Mouse (Mus musculus) spleen, adult 2 months (tissue): ENCODE data around the gene Lrrk1. TPM values are rescaled to one million over a fixed set of nuclear protein-coding genes. Genes with fewer than 3 reads are reported as not detected.

ENCODE experiments used
- DNase-seq, 2 experiments: peaks; one replicate each; pipeline versions ENCODE4 v3.0.0 to v3.0.0-alpha.2; 2012 to 2021; ENCODE audit warnings: low spot score in 2 of 2, low read depth in 1 of 2
- H3K27ac ChIP-seq: fragments of 200-500 bp; 2 replicates; pipeline ENCODE4 v1.5.1; 2012; ENCODE audit warnings: low read length, inconsistent platforms; ENCODE audit not compliant: insufficient read depth
- H3K27me3 ChIP-seq: fragments of 200-500 bp; 2 replicates; pipeline ENCODE4 v1.6.1; 2012; ENCODE audit warnings: mild to moderate bottlenecking, moderate library complexity, low read length, inconsistent platforms; ENCODE audit not compliant: control insufficient read depth, insufficient read depth
- H3K36me3 ChIP-seq: fragments of 200-500 bp; 2 replicates; pipeline ENCODE4 v1.6.1; 2012; ENCODE audit warnings: mild to moderate bottlenecking, low read length, inconsistent platforms; ENCODE audit not compliant: control insufficient read depth, insufficient read depth
- H3K4me1 ChIP-seq: fragments of 200-500 bp; 2 replicates; pipeline ENCODE4 v1.6.1; 2011; ENCODE audit warnings: inconsistent platforms; ENCODE audit not compliant: control insufficient read depth, insufficient read depth, insufficient read length
- H3K4me3 ChIP-seq: fragments of 200-500 bp; 2 replicates; pipeline ENCODE4 v1.5.1; 2011; ENCODE audit warnings: mild to moderate bottlenecking, inconsistent platforms; ENCODE audit not compliant: insufficient read depth, insufficient read length; ENCODE audit errors: extremely low read depth
- CTCF ChIP-seq: fragments of 200-500 bp; IDR thresholded peaks from 2 replicates; pipeline ENCODE4 v1.5.1; 2011; ENCODE audit warnings: mild to moderate bottlenecking, inconsistent platforms; ENCODE audit not compliant: insufficient read depth, insufficient read length, insufficient replicate concordance; ENCODE audit errors: extremely low read depth
- POLR2A ChIP-seq: fragments of 200-500 bp; IDR thresholded peaks from 2 replicates; pipeline ENCODE4 v1.6.1; 2011; ENCODE audit warnings: low read depth, low read length, inconsistent platforms
- WGBS: fragments of 180-500 bp; shearing (Covaris S2); methylation state at CpG from one replicate; pipeline ENCODE4 v1.1.7; 2018; 5-methylcytosine and 5-hydroxymethylcytosine counted together
- polyA plus RNA-seq: library from polyadenylated mRNA; depleted of rRNA; stranded (reverse); fragments of >200 nt; gene quantifications from 2 replicates; pipeline ENCODE4 v1.2.3, GENCODE M21; 2012

Gene Lrrk1
- polyA plus RNA-seq, 1 experiment: 45.8 TPM

DNA sequence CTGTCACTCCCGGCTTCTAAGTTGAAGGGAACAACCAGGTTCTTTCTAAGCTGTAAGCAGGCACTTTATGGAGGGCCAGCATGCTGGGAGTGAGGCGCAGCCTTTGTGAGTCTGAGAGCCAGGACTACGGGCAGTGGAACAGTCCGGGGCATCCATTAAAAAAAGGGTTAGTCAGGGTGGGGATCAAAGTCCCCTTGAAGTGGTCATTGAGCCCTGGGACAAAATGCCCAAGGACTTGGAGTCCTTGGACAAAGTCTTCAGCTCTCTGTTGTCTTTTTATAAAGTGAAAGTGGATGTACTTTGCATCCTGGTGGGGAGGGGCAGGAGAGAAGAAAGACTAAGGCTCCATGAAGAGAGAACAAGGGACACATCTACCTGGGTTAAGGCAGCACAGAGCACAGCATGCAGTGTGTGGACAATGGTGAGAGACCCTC, 168.3 kb downstream of the Lrrk1 start:
- Histone ChIP-seq H3K4me3 (no peak overlapping the region), H3K27me3 (no peaks in the 10 kb centered on the region), H3K27ac (no peak overlapping the region), H3K4me1 (peaks cover 32% of the 10 kb centered on the region; the same call in 1 of the 2 replicates), H3K36me3 (no peaks in the 10 kb centered on the region)
- no peak for DNase-seq
- TF ChIP-seq POLR2A (no peak), CTCF (no peak)
- WGBS: 90% methylated on average over 4 of the region's 4 CpGs

DNA sequence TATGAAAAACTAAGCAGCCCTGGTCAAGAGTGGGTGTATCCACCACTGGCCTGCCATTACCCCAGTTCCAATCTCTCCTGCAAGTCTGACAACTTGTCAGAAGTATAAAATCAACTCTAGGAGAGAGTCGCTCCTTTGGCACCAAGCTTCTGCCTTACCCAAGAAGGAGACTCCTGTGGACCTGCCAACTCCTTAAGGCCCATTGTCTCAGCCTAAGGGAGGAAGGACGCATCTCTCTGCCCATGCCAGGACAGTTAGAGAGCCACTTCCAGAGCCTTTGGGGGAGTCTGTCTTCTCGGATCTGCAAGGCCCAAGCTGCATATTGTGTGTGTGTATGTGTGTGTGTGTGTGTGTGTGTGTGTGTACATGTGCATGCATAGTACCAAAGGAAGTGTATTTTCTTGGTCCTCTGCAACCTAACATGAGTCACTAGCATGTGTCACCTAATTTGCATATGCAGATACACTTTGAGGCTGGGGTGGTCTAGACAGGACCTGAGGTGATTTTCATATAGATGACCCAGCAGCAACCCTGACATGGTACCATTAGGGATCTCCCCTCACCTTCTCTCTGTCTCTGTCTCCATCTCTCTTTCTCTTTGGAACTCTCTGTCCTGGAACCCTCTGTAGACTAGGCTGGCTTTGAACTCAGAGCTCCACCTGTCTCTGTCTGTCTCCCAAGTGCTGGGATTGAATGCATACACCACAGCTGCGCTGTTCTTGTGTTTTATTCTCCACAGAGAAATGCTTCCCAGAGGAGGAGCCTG, 168.9 kb downstream of the Lrrk1 start:
- peaks cover 32% of the 10 kb centered on the region; the same call in 1 of the 2 replicates for H3K4me1 ChIP-seq
- no peak overlapping the region for H3K4me3 ChIP-seq
- WGBS: 78% methylated on average over 4 of the region's 4 CpGs
- H3K27ac ChIP-seq: no peak overlapping the region
- no peak for DNase-seq
- H3K27me3 ChIP-seq: no peaks in the 10 kb centered on the region
- no peak for TF ChIP-seq POLR2A
- no peak for TF ChIP-seq CTCF
- no peaks in the 10 kb centered on the region for H3K36me3 ChIP-seq

- Histone ChIP-seq H3K36me3 (no peaks in the 10 kb centered on the region), H3K27ac (no peak overlapping the region), H3K4me1 (peaks cover 32% of the 10 kb centered on the region; the same call in 1 of the 2 replicates), H3K27me3 (no peaks in the 10 kb centered on the region), H3K4me3 (no peak overlapping the region)
- DNase-seq: no peak
- 27% methylated on average over 9 of the region's 9 CpGs for WGBS
- TF ChIP-seq CTCF (no peak), POLR2A (no peak)
These were observed 169.7 kb downstream of the Lrrk1 start for GRCm38 (mm10) chr7:66218193-66219014.

- H3K27ac ChIP-seq: no peak overlapping the region
- no peaks in the 10 kb centered on the region for H3K36me3 ChIP-seq
- WGBS: 69% methylated on average over 7 of the region's 7 CpGs
- TF ChIP-seq CTCF: no peak
- no peak for TF ChIP-seq POLR2A
- H3K4me1 ChIP-seq: peaks cover 32% of the 10 kb centered on the region; the same call in 1 of the 2 replicates
- H3K4me3 ChIP-seq: no peak overlapping the region
- no peak for DNase-seq
- no peaks in the 10 kb centered on the region for H3K27me3 ChIP-seq
These were observed 170.5 kb downstream of the Lrrk1 start for GRCm38 (mm10) chr7:66217531-66218094.

DNA sequence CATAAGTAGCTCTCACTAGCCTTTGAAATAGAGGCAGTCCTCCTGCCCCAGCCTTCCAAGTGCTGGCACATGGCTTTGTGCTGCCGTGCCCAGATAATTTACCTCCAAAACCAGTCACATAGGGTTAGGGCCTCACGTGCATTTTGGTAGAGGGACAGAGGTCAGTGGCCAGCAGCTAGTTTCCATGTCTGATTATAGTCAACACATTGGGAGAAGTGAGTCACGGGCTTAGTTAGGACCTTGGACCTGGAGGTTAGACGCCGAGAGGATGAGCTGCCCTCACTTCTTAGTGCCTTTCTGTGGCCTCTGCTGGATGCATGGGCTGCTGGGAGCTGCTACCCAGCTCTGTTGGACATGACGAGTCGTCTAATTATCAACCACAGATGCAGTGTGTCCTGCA, 171.1 kb downstream of the Lrrk1 start:
- Histone ChIP-seq H3K4me3 (no peak overlapping the region), H3K27ac (no peak overlapping the region), H3K36me3 (no peaks in the 10 kb centered on the region), H3K27me3 (no peaks in the 10 kb centered on the region), H3K4me1 (peaks cover 32% of the 10 kb centered on the region; the same call in 1 of the 2 replicates)
- TF ChIP-seq POLR2A (no peak), CTCF (no peak)
- 94% methylated on average over 7 of the region's 7 CpGs for WGBS
- DNase-seq: no peak

- no peak for DNase-seq
- 87% methylated on average over 1 of the region's 1 CpGs for WGBS
- TF ChIP-seq POLR2A (no peak), CTCF (no peak)
These were observed 172.2 kb downstream of the Lrrk1 start for GRCm38 (mm10) chr7:66215911-66216310.

More at GRCm38 (mm10) chr7:66215911-66216310, 172.2 kb downstream of the Lrrk1 start:
- Histone ChIP-seq H3K4me1 (peaks cover 33% of the 10 kb centered on the region; the same call in 1 of the 2 replicates), H3K27ac (no peak overlapping the region), H3K36me3 (no peaks in the 10 kb centered on the region), H3K27me3 (no peaks in the 10 kb centered on the region), H3K4me3 (no peak overlapping the region)
